Mouse (Mus musculus): Measurements from ENCODE around the gene Sctr.

DNA sequence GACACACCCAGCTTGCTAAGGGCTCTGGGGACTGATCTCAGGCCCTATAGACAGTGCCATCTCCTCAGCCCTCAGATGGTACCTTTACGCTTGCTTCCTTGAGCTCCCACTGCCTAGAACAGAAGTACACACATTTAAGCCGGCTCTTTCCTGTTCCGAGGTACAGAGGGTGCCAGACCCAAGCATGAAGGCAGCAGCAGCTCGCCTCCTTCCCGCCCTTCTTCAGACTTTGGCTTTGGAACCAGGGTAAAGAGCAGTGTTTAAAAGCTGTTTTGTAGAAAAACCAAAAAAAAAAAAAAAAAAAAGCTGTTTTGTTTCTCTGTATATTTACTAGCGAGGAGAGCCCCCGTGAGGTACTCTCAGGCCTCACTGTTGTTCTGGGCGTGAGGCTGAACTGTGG is 105.1 kb downstream of the Sctr start:
- TF ChIP-seq CTCF (IDR thresholded peaks at IDR 0.05; ENCODE audit: low read depth) (no peak), EP300 (IDR thresholded peaks at IDR 0.05; ENCODE audit: low read depth) (no peak)
